Mouse (Mus musculus) liver, embryonic 14 days (tissue): Measurements from ENCODE around the gene Gm28036. TPM values are rescaled to one million over a fixed set of nuclear protein-coding genes. Genes with fewer than 3 reads are reported as not detected.

Experiments
- polyA plus RNA-seq: library from polyadenylated mRNA; depleted of rRNA; stranded (reverse); fragments of >200 nt; gene quantifications from 2 replicates; pipeline ENCODE4 v1.2.3, GENCODE M21; 2012; rRNA removed

Gene Gm28036
- 1.3 and 2.6 TPM in 2 replicates for polyA plus RNA-seq

GRCm38 (mm10) chr2:156126992-156127391 is at the start of gene Gm28036:
Gene Gm28036, minus strand, starts transcription at chr2:156127092.

GRCm38 (mm10) chr2:156143953-156144724 is 17.2 kb upstream of the Gm28036 start, which contains the start of the genes Romo1 and Nfs1:
Gene Romo1, plus strand, starts transcription at chr2:156144039.
Gene Nfs1, minus strand, starts transcription at chr2:156144186.

GRCm38 (mm10) chr2:156111358-156112079 is 15.4 kb downstream of the Gm28036 start, which contains the start of the genes Cpne1 and Rbm12:
Gene Cpne1, minus strand, starts transcription at chr2:156111965.
Gene Rbm12, minus strand, starts transcription at chr2:156111978.

GRCm38 (mm10) chr2:156065099-156066041 is 61.5 kb downstream of the Gm28036 start, which contains the start of gene Spag4:
Gene Spag4, plus strand, starts transcription at chr2:156065175.

GRCm38 (mm10) chr2:156052816-156053215 is 74.1 kb downstream of the Gm28036 start, which contains the start of gene Fer1l4:
Gene Fer1l4, minus strand, starts transcription at chr2:156052947.

Other genes starting within 250 kb of the Gm28036 start
- 17.9 and 20.4 TPM in 2 replicates for gene Uqcc1, start 196.8 kb downstream of the Gm28036 start, polyA plus RNA-seq
- gene Gm15557, start 186.4 kb downstream of the Gm28036 start, polyA plus RNA-seq = not detected in 2 replicates
- gene Gdf5, start 181.7 kb downstream of the Gm28036 start, polyA plus RNA-seq = 0.01 TPM in 2 replicates
- gene Cep250, start 170.6 kb downstream of the Gm28036 start, polyA plus RNA-seq = 9.0 and 9.3 TPM in 2 replicates
- gene 6430550D23Rik, start 119.1 kb downstream of the Gm28036 start, polyA plus RNA-seq = 1.4 and 1.9 TPM in 2 replicates
- gene Ergic3, start 119.0 kb downstream of the Gm28036 start, polyA plus RNA-seq = 69.8 and 77.6 TPM in 2 replicates
- not detected in 2 replicates for gene Fer1l4, start 74.1 kb downstream of the Gm28036 start, polyA plus RNA-seq
- gene Spag4, start 61.9 kb downstream of the Gm28036 start, polyA plus RNA-seq = 0.75 and 0.81 TPM in 2 replicates
- gene Cpne1, start 15.1 kb downstream of the Gm28036 start, polyA plus RNA-seq = 16.3 and 19.6 TPM in 2 replicates
- 4.1 and 4.6 TPM in 2 replicates for gene Rbm12, start 15.1 kb downstream of the Gm28036 start, polyA plus RNA-seq
- 166 and 172 TPM in 2 replicates for gene Romo1, start 16.9 kb upstream of the Gm28036 start, polyA plus RNA-seq
- gene Nfs1, start 17.1 kb upstream of the Gm28036 start, polyA plus RNA-seq = 37.9 and 44.2 TPM in 2 replicates
- gene Rbm39, start 53.1 kb upstream of the Gm28036 start, polyA plus RNA-seq = 70.7 and 87.4 TPM in 2 replicates
- gene Phf20, start 69.4 kb upstream of the Gm28036 start, polyA plus RNA-seq = 2.6 and 3.0 TPM in 2 replicates
- gene Cnbd2, start 185.2 kb upstream of the Gm28036 start, polyA plus RNA-seq = 0.42 and 0.46 TPM in 2 replicates
- gene Scand1, start 185.6 kb upstream of the Gm28036 start, polyA plus RNA-seq = 28.7 and 35.3 TPM in 2 replicates